Comparison of ENCODE assay signal across 8 mouse cellular contexts in genomic region chr2:148851116-148851906, GRCm38 (mm10). TPM values are rescaled to one million over a fixed set of nuclear protein-coding genes. Genes with fewer than 3 reads are reported as not detected.
DNase-seq lines count a peak whose midpoint lies in the region; ATAC-seq and TF ChIP-seq lines count a peak whose summit lies in the region.

No protein-coding gene starts in this region.

- peaks cover 9% of the 10 kb centered on the region for H3K27me3 ChIP-seq in CH12.LX (replicated peaks)
- H3K27me3 ChIP-seq in forebrain, embryonic 12.5 days, result no peaks in the 10 kb centered on the region
- no peaks in the 10 kb centered on the region for H3K27me3 ChIP-seq in heart, embryonic 16.5 days (ENCODE audit: control insufficient read depth, insufficient read depth, low read length)
- H3K27me3 ChIP-seq in liver, embryonic 12.5 days (replicated peaks), result no peaks in the 10 kb centered on the region
- H3K27me3 ChIP-seq in splenic B cell, adult 2 months (ENCODE audit: control insufficient read depth, insufficient read depth, low read length, poor library complexity, severe bottlenecking), result no peaks in the 10 kb centered on the region

- TF ChIP-seq RAD21 in CH12.LX (IDR thresholded peaks at IDR 0.05; ENCODE audit: low read depth, low read length), result peak; percentile 86

- in situ Hi-C loops in CH12.LX (cut with MboI; ENCODE audit: low pct_ligation_motif_present, low pct_unique_long_range_greater_than_20kb, low sequenced_read_pairs), result loop anchor here (5.0 kb wide), 1 partner anchor 51 kb away; no protein-coding TSS in a partner anchor

- H3K4me2 ChIP-seq in CH12.LX (ENCODE audit: insufficient read depth, low read depth, poor library complexity, severe bottlenecking), result peak overlapping the region; percentile 30; the same call in 1 of the 2 replicates
- no peak overlapping the region for H3K4me2 ChIP-seq in forebrain, embryonic 12.5 days
- H3K4me2 ChIP-seq in heart, embryonic 16.5 days (ENCODE audit: low read depth, low read length), result peak overlapping the region; percentile 31; the same call in 1 of the 2 replicates
- H3K4me2 ChIP-seq in liver, embryonic 12.5 days, result no peak overlapping the region

- peak; percentile 80 for ATAC-seq in forebrain, embryonic 12.5 days (ENCODE audit: low FRiP score)
- ATAC-seq in heart, embryonic 16.5 days (replicated peaks; ENCODE audit: extremely low read depth, insufficient read depth, low FRiP score), result peak; percentile 45; the same call in 1 of the 2 replicates
- ATAC-seq in liver, embryonic 12.5 days, result peak; percentile 70

- no peak for TF ChIP-seq POLR2A in CH12.LX (IDR thresholded peaks at IDR 0.05; ENCODE audit: low read depth, low read length)

- peaks cover 2 to 9% of the 10 kb centered on the region in 2 experiments; a peak in 3 of 4 replicates for H3K4me1 ChIP-seq in CH12.LX (ENCODE audit: control insufficient read depth in 1 of 2, insufficient read depth in 2 of 2)
- H3K4me1 ChIP-seq in forebrain, embryonic 12.5 days, result no peaks in the 10 kb centered on the region
- H3K4me1 ChIP-seq in heart, embryonic 16.5 days (ENCODE audit: control insufficient read depth, insufficient read depth, low read length), result no peaks in the 10 kb centered on the region
- H3K4me1 ChIP-seq in liver, embryonic 12.5 days, result no peaks in the 10 kb centered on the region

- no peak for TF ChIP-seq EP300 in CH12.LX (IDR thresholded peaks at IDR 0.05; ENCODE audit: low read length)

- H3K9me3 ChIP-seq in CH12.LX (replicated peaks; ENCODE audit: low read length), result no peaks in the 10 kb centered on the region
- H3K9me3 ChIP-seq in forebrain, embryonic 12.5 days, result no peaks in the 10 kb centered on the region
- H3K9me3 ChIP-seq in heart, embryonic 16.5 days (replicated peaks; ENCODE audit: control insufficient read depth, low read length), result no peaks in the 10 kb centered on the region; the same call in 1 of the 2 replicates
- H3K9me3 ChIP-seq in liver, embryonic 12.5 days (replicated peaks), result no peaks in the 10 kb centered on the region

- H3K79me2 ChIP-seq in CH12.LX (replicated peaks; ENCODE audit: control insufficient read depth, extremely low read depth, insufficient read depth, poor library complexity, severe bottlenecking), result no peaks in the 10 kb centered on the region

- dilution Hi-C loops in CH12.LX (cut with MboI; ENCODE audit: extremely low pct_ligation_motif_present, extremely low pct_unique_long_range_greater_than_20kb, low sequenced_read_pairs), result no loop called here

- H3K27ac ChIP-seq in CH12.LX (ENCODE audit: insufficient read depth, low read depth), result no peak overlapping the region
- H3K27ac ChIP-seq in forebrain, embryonic 12.5 days, result no peak overlapping the region
- no peak overlapping the region for H3K27ac ChIP-seq in heart, embryonic 16.5 days (ENCODE audit: low read length)
- H3K27ac ChIP-seq in liver, embryonic 12.5 days, result no peak overlapping the region

- TF ChIP-seq CTCF in CH12.LX (conservative IDR thresholded peaks at IDR 0.05 in 1 of 2, IDR thresholded peaks at IDR 0.05 in 1 of 2; ENCODE audit: low read depth in 2 of 2, low read length in 2 of 2), result peak; percentile 85 to 87

- peak; percentile 79 for DNase-seq in CH12.LX (ENCODE audit: extremely low read depth)
- DNase-seq in c-Kit-positive CD71-positive TER-119-negative erythroid progenitor cells, embryonic 14.5 days (ENCODE audit: low read depth), result peak; percentile 49
- DNase-seq in kidney, postnatal 14 days, result peak; percentile 85
- peak; percentile 53 for DNase-seq in naive thymus-derived CD4-positive, alpha-beta T cell, adult 2 months (ENCODE audit: low read depth)
- DNase-seq in splenic B cell, adult 2 months (ENCODE audit: low read depth, low spot score), result peak; percentile 84

- WGBS in forebrain, embryonic 12.5 days, result 44% methylated on average over 8 of the region's 8 CpGs
- 41% methylated on average over 8 of the region's 8 CpGs for WGBS in heart, embryonic 16.5 days
- WGBS in liver, embryonic 12.5 days (ENCODE audit: insufficient replicate concordance), result 32% methylated on average over 8 of the region's 8 CpGs

- no peak overlapping the region for H3K4me3 ChIP-seq in CH12.LX (replicated peaks in 1 of 3; ENCODE audit: low read depth in 2 of 3, low read length in 2 of 3, poor library complexity in 1 of 3)
- H3K4me3 ChIP-seq in forebrain, embryonic 12.5 days (replicated peaks), result no peak overlapping the region
- H3K4me3 ChIP-seq in heart, embryonic 16.5 days (ENCODE audit: low read length), result no peak overlapping the region
- no peak overlapping the region for H3K4me3 ChIP-seq in liver, embryonic 12.5 days

- no peak overlapping the region for H3K9ac ChIP-seq in CH12.LX (ENCODE audit: insufficient read depth, low read depth)
- H3K9ac ChIP-seq in forebrain, embryonic 12.5 days, result no peak overlapping the region
- H3K9ac ChIP-seq in heart, embryonic 16.5 days (ENCODE audit: low read length), result no peak overlapping the region
- H3K9ac ChIP-seq in liver, embryonic 12.5 days, result no peak overlapping the region

- H3K36me3 ChIP-seq in CH12.LX (replicated peaks in 1 of 2; ENCODE audit: control insufficient read depth in 1 of 2, insufficient read depth in 1 of 2, low read length in 1 of 2), result no peaks in the 10 kb centered on the region
- no peaks in the 10 kb centered on the region for H3K36me3 ChIP-seq in forebrain, embryonic 12.5 days (replicated peaks)
- H3K36me3 ChIP-seq in heart, embryonic 16.5 days (ENCODE audit: control insufficient read depth, insufficient read depth), result no peaks in the 10 kb centered on the region
- no peaks in the 10 kb centered on the region for H3K36me3 ChIP-seq in liver, embryonic 12.5 days
- no peaks in the 10 kb centered on the region for H3K36me3 ChIP-seq in splenic B cell, adult 2 months (ENCODE audit: control insufficient read depth, insufficient read depth, low read length, poor library complexity, severe bottlenecking)

TF ChIP-seq in CH12.LX, 34 proteins besides CTCF, POLR2A, EP300 and RAD21 (continues in another document):
- TF ChIP-seq JUND (conservative IDR thresholded peaks at IDR 0.05; ENCODE audit: low read depth, low read length) (peak; percentile 2; the same call in 1 of the 2 replicates), SIN3A (IDR thresholded peaks at IDR 0.05; ENCODE audit: low read length) (0 out of 2 replicates have a peak, but pooled peaks have one; percentile 34), IRF4 (IDR thresholded peaks at IDR 0.05; ENCODE audit: low read depth, low read length) (peak; percentile 35; the same call in 1 of the 2 replicates), JUN (IDR thresholded peaks at IDR 0.05; ENCODE audit: insufficient read depth, low read depth, low read length) (no peak), ZC3H11A (IDR thresholded peaks at IDR 0.05; ENCODE audit: low read depth, low read length) (peak; percentile 60), MYC (IDR thresholded peaks at IDR 0.05; ENCODE audit: low read depth, low read length) (0 out of 2 replicates have a peak, but pooled peaks have one; percentile 25), TCF12 (IDR thresholded peaks at IDR 0.05; ENCODE audit: low read depth, low read length) (0 out of 2 replicates have a peak, but pooled peaks have one; percentile 24), MEF2A (IDR thresholded peaks at IDR 0.05; ENCODE audit: borderline replicate concordance, low read depth, low read length) (peak; percentile 40; the same call in 1 of the 2 replicates), E2F4 (IDR thresholded peaks at IDR 0.05; ENCODE audit: insufficient replicate concordance, low read depth, low read length) (no peak), NELFE (IDR thresholded peaks at IDR 0.05; ENCODE audit: low read depth, low read length) (peak; percentile 74; the same call in 1 of the 2 replicates), ELF1 (IDR thresholded peaks at IDR 0.05; ENCODE audit: low read depth, low read length) (no peak)

RNA-seq across cellular contexts. Expression of gene 9230104L09Rik, which starts 13.5 kb away (rescaled TPM):
- total RNA-seq in CH12.LX (2012; rRNA removed) (not detected in 2 replicates), CH12.LX (2014; rRNA removed) (not detected in 2 replicates)
- polyA plus RNA-seq in CH12.LX (2012; ENCODE audit: insufficient read length, low read depth), result not detected in 2 replicates
- polyA plus RNA-seq in forebrain, embryonic 12.5 days (2016; fragmentation: Nextera tagmentation; extraction: Ambion mirVana), result not detected in 2 replicates
- 0.38 and 0.71 TPM in 2 replicates for polyA plus RNA-seq in heart, embryonic 16.5 days (2015; fragmentation: Nextera tagmentation; extraction: Ambion mirVana)
- not detected in 2 replicates for polyA plus RNA-seq in liver, embryonic 12.5 days (2016; fragmentation: Nextera tagmentation; extraction: Ambion mirVana)

RNA-seq across cellular contexts. Expression of gene Cst9, which starts 16.4 kb away (rescaled TPM):
- not detected in 2 replicates for total RNA-seq in CH12.LX (2012; rRNA removed)
- not detected in 2 replicates for total RNA-seq in CH12.LX (2014; rRNA removed)
- not detected in 2 replicates for polyA plus RNA-seq in CH12.LX (2012; ENCODE audit: insufficient read length, low read depth)
- not detected in 2 replicates for polyA plus RNA-seq in forebrain, embryonic 12.5 days (2016; fragmentation: Nextera tagmentation; extraction: Ambion mirVana)
- 2.8 and 4.5 TPM in 2 replicates for polyA plus RNA-seq in heart, embryonic 16.5 days (2015; fragmentation: Nextera tagmentation; extraction: Ambion mirVana)
- 0.31 TPM in 1 of 2 replicates, not detected in the other for polyA plus RNA-seq in liver, embryonic 12.5 days (2016; fragmentation: Nextera tagmentation; extraction: Ambion mirVana)

RNA-seq across cellular contexts. Expression of gene Cst3, which starts 24.2 kb away (rescaled TPM):
- 228 and 231 TPM in 2 replicates for total RNA-seq in CH12.LX (2012; rRNA removed)
- 170 and 209 TPM in 2 replicates for total RNA-seq in CH12.LX (2014; rRNA removed)
- 139 and 156 TPM in 2 replicates for polyA plus RNA-seq in CH12.LX (2012; ENCODE audit: insufficient read length, low read depth)
- polyA plus RNA-seq in forebrain, embryonic 12.5 days (2016; fragmentation: Nextera tagmentation; extraction: Ambion mirVana), result 290 and 307 TPM in 2 replicates
- 721 and 724 TPM in 2 replicates for polyA plus RNA-seq in heart, embryonic 16.5 days (2015; fragmentation: Nextera tagmentation; extraction: Ambion mirVana)
- 140 and 142 TPM in 2 replicates for polyA plus RNA-seq in liver, embryonic 12.5 days (2016; fragmentation: Nextera tagmentation; extraction: Ambion mirVana)

RNA-seq across cellular contexts. Expression of gene Cst13, which starts 31.4 kb away (rescaled TPM):
- total RNA-seq in CH12.LX (2012; rRNA removed) (not detected in 2 replicates), CH12.LX (2014; rRNA removed) (not detected in 2 replicates)
- not detected in 2 replicates for polyA plus RNA-seq in CH12.LX (2012; ENCODE audit: insufficient read length, low read depth)
- not detected in 2 replicates for polyA plus RNA-seq in forebrain, embryonic 12.5 days (2016; fragmentation: Nextera tagmentation; extraction: Ambion mirVana)
- not detected in 2 replicates for polyA plus RNA-seq in heart, embryonic 16.5 days (2015; fragmentation: Nextera tagmentation; extraction: Ambion mirVana)
- not detected in 2 replicates for polyA plus RNA-seq in liver, embryonic 12.5 days (2016; fragmentation: Nextera tagmentation; extraction: Ambion mirVana)

RNA-seq across cellular contexts. Expression of gene Cst8, which starts 52.7 kb away (rescaled TPM):
- not detected in 2 replicates for total RNA-seq in CH12.LX (2012; rRNA removed)
- not detected in 2 replicates for total RNA-seq in CH12.LX (2014; rRNA removed)
- not detected in 2 replicates for polyA plus RNA-seq in CH12.LX (2012; ENCODE audit: insufficient read length, low read depth)
- polyA plus RNA-seq in forebrain, embryonic 12.5 days (2016; fragmentation: Nextera tagmentation; extraction: Ambion mirVana), result not detected in 2 replicates
- not detected in 2 replicates for polyA plus RNA-seq in heart, embryonic 16.5 days (2015; fragmentation: Nextera tagmentation; extraction: Ambion mirVana)
- polyA plus RNA-seq in liver, embryonic 12.5 days (2016; fragmentation: Nextera tagmentation; extraction: Ambion mirVana), result not detected in 2 replicates

Comparison
In these comparisons a context has a peak if more than half of its experiments do, and no peak if none do; other contexts are left out.
1. H3K4me2 ChIP-seq: peak in CH12.LX (single experiment) and heart, embryonic 16.5 days (single experiment); none in forebrain, embryonic 12.5 days (single experiment) and liver, embryonic 12.5 days (single experiment).
2. Peak in every context shown above with its lines, with median percentiles within 50 percentile points of each other: DNase-seq and ATAC-seq.